Mouse (Mus musculus) thymus, adult 2 months (tissue): ENCODE data around the gene Il10rb.

Source experiments
- CTCF ChIP-seq: fragments of 200-500 bp; IDR thresholded peaks from 2 replicates; pipeline ENCODE4 v1.5.1; 2012; ENCODE audit warnings: mild to moderate bottlenecking, control low read depth, low read length, moderate library complexity, borderline replicate concordance; ENCODE audit not compliant: control insufficient read depth, poor library complexity, insufficient read depth; ENCODE audit errors: extremely low read depth
- POLR2A ChIP-seq: fragments of 200-500 bp; IDR thresholded peaks from 2 replicates; pipeline ENCODE4 v1.6.1; 2012; ENCODE audit warnings: mild to moderate bottlenecking, low read length, control low read depth, moderate library complexity; ENCODE audit not compliant: control insufficient read depth, poor library complexity, insufficient read depth; ENCODE audit errors: extremely low read depth

DNA sequence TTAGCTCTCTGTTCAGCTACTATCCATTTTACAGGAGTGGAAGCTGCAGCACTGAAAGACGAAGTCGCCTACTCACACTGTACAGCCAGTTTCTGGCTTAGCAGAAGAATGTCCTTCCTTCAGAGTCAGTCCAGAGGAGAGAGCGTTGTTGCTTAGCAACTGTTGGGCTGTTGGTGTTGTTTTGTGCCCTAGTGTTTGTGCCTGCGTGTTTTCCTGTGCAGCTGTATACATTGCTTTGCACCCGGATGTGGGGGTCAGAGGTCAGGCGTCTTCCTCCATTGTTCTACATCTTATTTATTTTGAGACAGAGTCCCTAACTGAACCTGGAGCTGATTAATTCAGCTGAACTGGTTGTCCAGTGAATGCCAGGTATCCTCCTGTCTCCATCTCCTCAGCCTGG lies 60.6 kb downstream of the Il10rb start:
- TF ChIP-seq CTCF (no peak), POLR2A (no peak)
